Mouse (Mus musculus): ENCODE results near the gene Hcn3.
"Not testable (repeated sequence)": the region's sequence is repeated elsewhere in the genome, so short reads cannot be mapped to it uniquely, and the experiment has no call there.

The Hcn3 gene

GRCm38 (mm10) chr3:89181749-89182500, 21.9 kb upstream of the Hcn3 start:
- no peak for DNase-seq (ENCODE audit: low read depth, low spot score)

GRCm38 (mm10) chr3:89179056-89179455, 19.1 kb upstream of the Hcn3 start:
- DNase-seq (ENCODE audit: low read depth, low spot score) = peak; percentile 57

GRCm38 (mm10) chr3:89178107-89178385, 18.1 kb upstream of the Hcn3 start:
- DNase-seq (ENCODE audit: low read depth, low spot score) = no peak

GRCm38 (mm10) chr3:89177242-89178106, 17.5 kb upstream of the Hcn3 start, which contains the start of gene Scamp3:
Gene Scamp3 (plus strand): TSS chr3:89177473.
- DNase-seq (ENCODE audit: low read depth, low spot score) = peak; percentile 98

GRCm38 (mm10) chr3:89176421-89176820, 16.4 kb upstream of the Hcn3 start:
- DNase-seq (ENCODE audit: low read depth, low spot score) = no peak

GRCm38 (mm10) chr3:89175544-89175943, 15.5 kb upstream of the Hcn3 start:
- DNase-seq (ENCODE audit: low read depth, low spot score) = no peak

- no peak for DNase-seq (ENCODE audit: low read depth, low spot score)
Observed at GRCm38 (mm10) chr3:89174844-89175243, 14.8 kb upstream of the Hcn3 start.

GRCm38 (mm10) chr3:89166945-89167344, 6.9 kb upstream of the Hcn3 start:
- DNase-seq (ENCODE audit: low read depth, low spot score) = no peak

- DNase-seq (ENCODE audit: low read depth, low spot score) = peak; percentile 39
Observed at GRCm38 (mm10) chr3:89165268-89165870, 5.4 kb upstream of the Hcn3 start.

GRCm38 (mm10) chr3:89164506-89165267, 4.7 kb upstream of the Hcn3 start, which contains the start of gene Clk2:
Gene Clk2 (plus strand): TSS chr3:89164795.
- DNase-seq (ENCODE audit: low read depth, low spot score) = peak; percentile 97

- peak; percentile 47 for DNase-seq (ENCODE audit: low read depth, low spot score)
Observed at GRCm38 (mm10) chr3:89163643-89164245, 3.7 kb upstream of the Hcn3 start.

GRCm38 (mm10) chr3:89163123-89163522, 3.1 kb upstream of the Hcn3 start:
- DNase-seq (ENCODE audit: low read depth, low spot score) = no peak

GRCm38 (mm10) chr3:89161786-89162185, 1.8 kb upstream of the Hcn3 start:
- no peak for DNase-seq (ENCODE audit: low read depth, low spot score)

GRCm38 (mm10) chr3:89161207-89161606, 1.2 kb upstream of the Hcn3 start:
- DNase-seq (ENCODE audit: low read depth, low spot score) = not testable (repeated sequence)

GRCm38 (mm10) chr3:89159211-89159610, 785 bp downstream of the Hcn3 start:
- peak; percentile 32 for DNase-seq (ENCODE audit: low read depth, low spot score)

GRCm38 (mm10) chr3:89158651-89159050, 1.3 kb downstream of the Hcn3 start:
- DNase-seq (ENCODE audit: low read depth, low spot score) = no peak

- DNase-seq (ENCODE audit: low read depth, low spot score) = no peak
Observed at GRCm38 (mm10) chr3:89156951-89157350, 3.0 kb downstream of the Hcn3 start.

- DNase-seq (ENCODE audit: low read depth, low spot score) = no peak
Observed at GRCm38 (mm10) chr3:89152084-89152835, 7.7 kb downstream of the Hcn3 start.

- DNase-seq (ENCODE audit: low read depth, low spot score) = no peak
Observed at GRCm38 (mm10) chr3:89148567-89148966, 11.4 kb downstream of the Hcn3 start.

GRCm38 (mm10) chr3:89147979-89148311, 12.1 kb downstream of the Hcn3 start:
- peak; percentile 16 for DNase-seq (ENCODE audit: low read depth, low spot score)

Measured in CD4-positive helper T cell, adult 2 months (primary cell).